Mouse (Mus musculus): Measurements from ENCODE around the gene Sik1. TPM values are rescaled to one million over a fixed set of nuclear protein-coding genes. Genes with fewer than 3 reads are reported as not detected.

Gene Sik1
- 15.0 TPM for polyA plus RNA-seq (2014; fragmentation: Illumina TruSeq; extraction: RNeasy Lipid Tissue Mini Kit (QIAGEN cat#74804); ENCODE audit: low read depth, low replicate concordance)

DNA sequence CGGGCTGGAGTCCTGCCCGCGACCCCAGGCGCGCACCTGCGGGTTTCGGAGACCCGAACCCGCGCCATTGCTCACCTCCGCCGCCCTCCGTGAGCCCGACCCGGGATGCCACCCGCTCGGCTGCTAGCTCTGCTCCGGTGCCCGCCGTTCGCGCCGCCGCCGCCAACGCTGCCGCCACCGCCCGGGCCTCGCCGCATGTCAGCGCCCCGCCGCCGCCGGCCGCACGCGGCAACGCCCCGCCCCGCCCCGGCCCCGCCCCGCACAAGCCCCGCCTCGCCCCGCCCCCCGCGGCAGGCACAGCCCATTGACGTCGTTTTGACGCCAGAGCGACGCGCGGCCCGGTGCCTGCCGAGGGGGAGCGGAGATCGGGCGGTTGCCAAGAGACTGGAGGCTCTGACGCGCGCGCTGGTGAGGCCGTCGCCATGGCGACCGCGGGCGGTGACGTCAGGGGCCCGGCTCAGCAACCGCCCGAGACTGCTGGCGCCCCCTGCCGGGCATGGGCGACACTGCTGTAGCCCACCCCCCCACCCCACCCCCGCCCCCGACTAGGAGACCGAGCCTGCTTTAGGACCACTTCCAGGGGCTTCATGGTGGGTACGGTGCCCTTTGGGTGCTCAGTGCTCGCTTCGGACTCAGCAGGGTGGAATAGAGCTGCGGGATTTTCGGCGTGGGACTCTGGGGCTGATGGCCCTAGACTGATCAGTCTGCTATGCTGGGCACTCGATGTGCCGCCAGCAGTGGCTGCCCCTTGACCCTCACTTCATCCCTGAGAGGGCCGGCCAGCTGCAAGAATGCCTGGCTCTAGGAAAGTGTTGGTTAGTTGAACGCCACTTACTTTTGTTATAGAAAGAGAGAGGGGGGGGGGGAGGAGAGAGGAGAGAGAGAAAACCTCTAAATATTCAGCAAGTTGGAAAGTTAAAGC lies at the start of gene Sik1:
Gene Sik1 (minus strand): TSS at position 208 of the 922 bp plus-strand sequence.

Other genes starting within 250 kb of the Sik1 start
- gene Cbs, start 218.6 kb downstream of the Sik1 start, polyA plus RNA-seq (2014; fragmentation: Illumina TruSeq; extraction: RNeasy Lipid Tissue Mini Kit (QIAGEN cat#74804); ENCODE audit: low read depth, low replicate concordance): 33.2 TPM
- 90.9 TPM for gene U2af1, start 196.9 kb downstream of the Sik1 start, polyA plus RNA-seq (2014; fragmentation: Illumina TruSeq; extraction: RNeasy Lipid Tissue Mini Kit (QIAGEN cat#74804); ENCODE audit: low read depth, low replicate concordance)
- not detected for gene Cryaa, start 178.0 kb downstream of the Sik1 start, polyA plus RNA-seq (2014; fragmentation: Illumina TruSeq; extraction: RNeasy Lipid Tissue Mini Kit (QIAGEN cat#74804); ENCODE audit: low read depth, low replicate concordance)
- 11.1 TPM for gene Rrp1b, start 180.3 kb upstream of the Sik1 start, polyA plus RNA-seq (2014; fragmentation: Illumina TruSeq; extraction: RNeasy Lipid Tissue Mini Kit (QIAGEN cat#74804); ENCODE audit: low read depth, low replicate concordance)
- gene Hsf2bp, start 180.5 kb upstream of the Sik1 start, polyA plus RNA-seq (2014; fragmentation: Illumina TruSeq; extraction: RNeasy Lipid Tissue Mini Kit (QIAGEN cat#74804); ENCODE audit: low read depth, low replicate concordance): 4.7 TPM